Mouse (Mus musculus): ENCODE data around the gene Eif6.

The Eif6 gene

DNA sequence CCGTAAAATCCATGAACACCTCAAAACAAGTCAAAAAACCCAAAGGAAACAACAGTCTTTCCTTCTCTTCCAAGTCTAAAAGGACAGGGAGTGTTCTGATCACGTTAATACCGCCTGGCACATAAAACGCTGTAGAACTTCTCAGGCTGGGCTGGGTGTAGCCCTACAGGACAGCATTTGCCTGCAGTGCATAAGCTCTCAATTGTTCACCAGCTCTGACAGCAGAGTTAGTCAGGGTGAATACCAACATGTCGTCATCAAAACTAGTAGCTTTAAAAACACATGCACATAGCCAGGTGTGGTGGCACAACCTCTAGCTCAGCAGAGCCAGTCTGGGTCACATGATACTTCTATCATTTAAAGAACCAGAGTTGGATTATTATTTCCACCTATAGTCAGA is 5.9 kb downstream of the Eif6 start:
- DNase-seq: no peak

GRCm38 (mm10) chr2:155819449-155820251 is 7.1 kb downstream of the Eif6 start:
- peak; percentile 70 to 90 for DNase-seq

DNA sequence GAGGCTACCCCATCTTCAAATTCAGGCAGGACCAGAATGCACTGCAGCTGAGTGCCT is 7.5 kb downstream of the Eif6 start, which contains the start of gene BC029722:
TSS of gene BC029722 (minus strand) at position 35 of the 57 bp plus-strand sequence.
- DNase-seq: no peak

DNA sequence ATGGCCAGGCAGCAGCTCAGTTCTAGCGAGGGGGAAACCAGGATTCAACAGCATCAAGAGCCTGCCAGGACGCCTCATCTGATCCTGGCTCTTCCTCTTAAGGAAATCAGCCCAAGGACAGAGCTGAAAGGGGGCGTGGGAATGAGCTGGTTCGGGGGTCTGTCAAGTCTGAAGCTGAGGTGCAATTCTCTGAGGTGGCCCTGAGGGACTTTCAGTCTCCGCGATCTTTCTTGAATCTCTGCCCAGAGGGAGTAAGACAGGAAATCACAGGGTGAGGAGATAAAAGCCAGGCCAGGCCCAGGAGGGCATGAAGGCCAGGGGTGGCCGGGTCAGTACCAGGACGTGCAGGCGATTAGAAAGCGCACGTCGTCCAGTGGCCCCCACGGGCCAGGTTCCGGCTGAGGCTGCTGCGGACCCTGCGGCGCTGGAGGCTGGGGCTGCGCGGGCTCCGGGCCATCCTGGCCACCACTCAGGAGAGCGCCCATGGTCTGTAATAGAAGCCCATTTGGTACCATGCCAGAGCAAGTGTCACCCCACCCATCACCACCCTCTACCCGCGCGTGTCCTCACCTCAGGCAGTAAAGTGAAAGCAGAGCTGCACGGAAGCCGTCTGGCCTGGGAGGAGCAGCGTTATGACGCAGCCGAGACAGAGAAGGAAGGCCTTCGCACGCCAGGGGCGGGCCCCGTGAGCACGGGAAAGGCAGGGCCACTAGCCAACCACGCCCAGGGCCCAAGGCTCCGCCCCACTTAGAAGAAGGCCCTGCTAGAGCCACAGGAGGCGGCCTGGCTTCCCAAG is 7.9 kb downstream of the Eif6 start:
- DNase-seq: peak; percentile 97 to 98

- DNase-seq: peak; percentile 18 to 57
Measured at GRCm38 (mm10) chr2:155817301-155818245, 9.2 kb downstream of the Eif6 start.

GRCm38 (mm10) chr2:155816179-155816578 is 10.5 kb downstream of the Eif6 start:
- DNase-seq: no peak

- DNase-seq: no peak
Measured at GRCm38 (mm10) chr2:155814829-155815228, 11.9 kb downstream of the Eif6 start.

- no peak for DNase-seq
Measured at GRCm38 (mm10) chr2:155812637-155813036, 14.1 kb downstream of the Eif6 start.

DNA sequence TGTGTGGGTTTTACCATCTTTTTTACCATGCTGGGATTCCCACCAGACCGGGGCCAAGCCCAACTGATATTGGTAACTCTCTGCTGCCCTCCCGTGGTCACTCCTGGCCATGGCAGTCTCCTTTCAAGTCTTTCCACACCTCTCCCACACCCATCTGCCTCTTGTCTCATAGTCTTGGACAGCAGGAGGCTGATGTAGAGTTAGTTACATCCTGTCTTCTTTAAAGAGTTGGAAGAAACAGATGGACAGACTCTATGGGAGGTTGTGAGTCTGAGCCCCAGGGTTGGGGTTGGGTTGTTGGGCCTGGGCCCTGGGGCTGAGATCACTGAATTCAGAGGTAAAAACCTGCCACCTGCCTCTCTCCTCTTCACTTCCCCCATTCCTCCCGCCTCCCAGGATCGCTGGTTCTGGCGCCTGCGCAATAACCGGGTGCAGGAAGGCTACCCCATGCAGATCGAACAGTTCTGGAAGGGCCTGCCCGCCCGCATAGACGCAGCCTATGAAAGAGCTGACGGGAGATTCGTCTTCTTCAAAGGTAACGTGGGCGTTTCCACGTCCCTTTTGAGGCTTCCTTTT is 14.8 kb downstream of the Eif6 start:
- peak; percentile 74 to 86 for DNase-seq

DNA sequence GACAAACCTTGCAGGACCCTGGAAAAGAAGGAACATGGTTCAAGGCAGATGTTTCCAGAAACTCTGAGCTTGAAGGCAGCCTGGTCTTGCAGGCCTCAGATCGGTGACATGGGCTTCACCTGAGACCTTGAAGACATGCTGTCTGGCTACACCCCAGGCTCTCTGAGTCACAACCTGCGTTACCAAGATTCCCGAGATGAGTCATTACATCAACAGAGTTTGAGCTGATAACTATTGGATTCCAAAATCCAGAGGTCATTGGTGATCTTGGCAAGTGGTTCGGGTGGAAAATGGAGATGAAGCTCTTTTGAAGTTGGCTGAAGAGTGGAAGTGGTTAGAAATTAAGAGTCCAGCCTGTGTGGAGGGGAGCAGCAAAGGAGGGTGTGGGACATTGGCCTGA is 17.1 kb downstream of the Eif6 start:
- DNase-seq: no peak

- no peak for DNase-seq
Measured at GRCm38 (mm10) chr2:155807408-155807807, 19.3 kb downstream of the Eif6 start.

GRCm38 (mm10) chr2:155806548-155806947 is 20.2 kb downstream of the Eif6 start:
- DNase-seq: no peak

GRCm38 (mm10) chr2:155805925-155806255 is 20.8 kb downstream of the Eif6 start:
- DNase-seq: no peak

- DNase-seq: peak; percentile 63 to 83
Measured at GRCm38 (mm10) chr2:155805231-155805924, 21.3 kb downstream of the Eif6 start.

DNA sequence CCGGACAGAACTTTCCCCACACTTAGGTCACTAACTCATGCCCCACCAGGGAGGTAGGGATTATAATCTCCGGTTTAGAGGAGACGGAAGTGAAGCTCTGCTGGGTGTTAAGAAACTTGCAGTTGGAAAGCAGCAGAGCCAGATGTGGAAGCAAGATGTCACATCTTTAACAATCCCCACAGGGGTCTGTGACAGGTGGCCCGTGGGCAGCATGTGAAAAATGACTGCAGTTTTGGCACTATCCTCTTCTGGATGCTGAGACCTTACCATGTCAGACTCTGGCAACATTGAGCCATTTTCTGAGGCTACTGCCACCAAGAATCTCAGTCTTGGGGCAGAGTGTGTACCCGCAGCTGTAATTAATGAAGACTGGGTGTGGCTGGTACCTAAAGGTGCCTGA is 22.7 kb downstream of the Eif6 start:
- DNase-seq: no peak

- DNase-seq: peak in 1 of 2 experiments; percentile 25
Measured at GRCm38 (mm10) chr2:155802761-155803160, 24.0 kb downstream of the Eif6 start.

DNA sequence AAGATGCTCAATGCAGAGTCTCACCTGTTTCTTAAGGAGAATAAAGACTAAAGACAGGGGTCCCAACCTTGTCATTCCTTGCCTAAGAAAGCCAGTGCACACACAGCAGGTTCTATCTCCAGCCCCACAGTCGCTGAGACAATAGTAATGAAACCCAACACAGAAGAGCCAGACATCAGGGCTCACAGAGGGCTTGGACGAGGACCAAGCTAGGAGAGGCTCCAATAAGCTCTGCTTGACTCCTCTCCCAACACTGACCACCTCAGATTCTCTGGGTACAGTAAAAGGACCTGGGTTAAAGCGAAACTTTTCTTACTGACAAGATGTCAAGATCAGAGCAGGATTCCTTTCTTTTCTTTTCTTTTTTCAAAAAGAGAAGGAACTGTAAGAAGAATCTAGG is 28.1 kb downstream of the Eif6 start:
- no peak for DNase-seq

- DNase-seq: no peak
Measured at GRCm38 (mm10) chr2:155794674-155795445, 31.9 kb downstream of the Eif6 start.

- DNase-seq: no peak
Measured at GRCm38 (mm10) chr2:155792899-155793298, 33.8 kb downstream of the Eif6 start.

- DNase-seq: no peak
Measured at GRCm38 (mm10) chr2:155787949-155788931, 38.5 kb downstream of the Eif6 start.

GRCm38 (mm10) chr2:155786905-155787304 is 39.8 kb downstream of the Eif6 start:
- DNase-seq: no peak

All from kidney, postnatal 25 days (tissue).